Mouse (Mus musculus) inflammation-experienced regulatory T-cells (primary cell): ENCODE data around the gene Mtmr3. TPM values are rescaled to one million over a fixed set of nuclear protein-coding genes. Genes with fewer than 3 reads are reported as not detected.

Experiments
- polyA plus RNA-seq, 2 experiments: library from polyadenylated mRNA; unstranded; fragments of 100-300 nt; shearing (Covaris generic); gene quantifications; one replicate each; pipeline ENCODE4 v1.2.1; 2017

The Mtmr3 gene
- 100 to 1,000 TPM in 1 of 2 experiments, 10 to 100 TPM in 1; 98.1 to 112 TPM for polyA plus RNA-seq

GRCm38 (mm10) chr11:4594608-4595500 lies at the start of gene Mtmr3:
TSS of gene Mtmr3 (minus strand) at chr11:4594863.

GRCm38 (mm10) chr11:4637534-4638234 lies 43.0 kb upstream of the Mtmr3 start, which contains the start of gene Ascc2:
TSS of gene Ascc2 (plus strand) at chr11:4637747.

GRCm38 (mm10) chr11:4620017-4620485 lies 25.4 kb upstream of the Mtmr3 start, which contains the start of gene Gm11032:
TSS of gene Gm11032 (plus strand) at chr11:4620067.

GRCm38 (mm10) chr11:4440978-4441377 lies 153.7 kb downstream of the Mtmr3 start, which contains the start of gene Hormad2:
TSS of gene Hormad2 (minus strand) at chr11:4441105.

Other genes with a start within 250 kb of the Mtmr3 start
- 1 to 10 TPM; 1.9 to 2.1 TPM for gene Hormad2, start 153.8 kb downstream of the Mtmr3 start, polyA plus RNA-seq
- gene Gm11032, start 25.2 kb upstream of the Mtmr3 start, polyA plus RNA-seq: not detected
- 10 to 100 TPM; 40.0 to 48.8 TPM for gene Ascc2, start 42.9 kb upstream of the Mtmr3 start, polyA plus RNA-seq
- 100 to 1,000 TPM; 303 to 324 TPM for gene Uqcr10, start 109.5 kb upstream of the Mtmr3 start, polyA plus RNA-seq
- 10 to 100 TPM; 91.2 to 97.5 TPM for gene Zmat5, start 109.8 kb upstream of the Mtmr3 start, polyA plus RNA-seq
- gene Cabp7, start 151.9 kb upstream of the Mtmr3 start, polyA plus RNA-seq: under 1 TPM in 1 of 2 experiments, not detected in 1; 0.12 TPM